Mouse (Mus musculus) urinary bladder, postnatal 14 days (tissue): ENCODE data around the gene 1110032A03Rik.
A peak's percentile ranks its signal among the peaks of the same experiment; 100 is the strongest.

Source experiments
- DNase-seq: peaks from one replicate; pipeline ENCODE4 v3.0.0; 2021; ENCODE audit warnings: low spot score

1110032A03Rik gene

DNA sequence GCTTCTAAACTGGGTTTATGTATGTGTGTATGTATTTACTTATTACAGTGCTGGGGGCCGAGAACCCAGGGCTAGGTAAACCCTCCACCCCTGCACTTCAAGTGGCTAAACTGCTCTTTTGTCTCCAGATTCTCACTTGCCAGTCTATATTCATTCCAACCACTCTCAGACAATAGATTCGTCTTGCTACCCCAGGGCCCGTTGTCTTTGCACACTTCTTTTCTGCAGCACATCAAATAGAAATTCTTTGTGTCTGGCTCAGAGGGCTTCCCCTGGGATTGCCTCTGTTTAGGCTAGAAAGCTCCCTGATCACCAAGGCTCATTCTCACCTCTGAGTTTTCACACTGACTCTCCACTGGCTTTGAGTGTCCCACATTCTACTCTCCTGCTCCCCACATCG lies 42.8 kb downstream of the 1110032A03Rik start:
- DNase-seq, result no peak

- DNase-seq, result no peak
Measured at GRCm38 (mm10) chr9:50729600-50729999, 45.7 kb downstream of the 1110032A03Rik start.

DNA sequence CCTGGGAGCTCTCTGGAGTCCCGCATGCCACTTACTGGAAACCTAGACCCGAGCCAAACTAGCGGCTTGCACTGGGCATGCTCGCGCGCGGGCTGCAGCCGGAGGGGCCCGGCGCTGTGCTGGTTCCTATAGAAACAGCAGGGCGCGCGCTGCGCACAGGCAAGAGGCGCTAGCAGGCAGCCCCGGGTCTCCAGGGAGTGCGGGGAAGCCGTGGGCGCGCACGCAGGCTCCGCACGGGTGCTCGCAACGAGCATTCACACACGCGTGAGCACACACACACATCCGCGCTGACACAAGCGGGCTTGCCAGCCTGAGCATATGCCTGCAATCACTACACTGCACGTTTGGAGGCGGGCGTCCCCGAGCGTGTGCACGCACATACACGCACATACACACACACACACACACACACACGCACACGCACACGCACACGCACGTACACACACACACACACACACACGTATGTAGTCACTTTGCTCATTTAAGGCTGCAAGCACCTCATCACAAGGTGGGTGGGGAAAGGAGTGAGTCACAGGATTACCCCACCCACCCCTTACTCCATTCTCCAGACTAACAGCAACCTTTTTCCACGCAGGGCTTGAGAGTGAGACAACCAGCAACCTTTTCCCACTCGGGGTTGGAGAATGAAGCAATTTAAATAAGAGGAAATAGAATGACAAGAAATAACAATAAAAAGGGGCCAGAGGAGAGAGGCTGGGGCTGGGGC lies 47.2 kb downstream of the 1110032A03Rik start:
- DNase-seq, result peak; percentile 52

- DNase-seq, result no peak
Measured at GRCm38 (mm10) chr9:50727171-50727924, 48.0 kb downstream of the 1110032A03Rik start.

GRCm38 (mm10) chr9:50725921-50726590 lies 49.3 kb downstream of the 1110032A03Rik start:
- DNase-seq, result no peak

- no peak for DNase-seq
Measured at GRCm38 (mm10) chr9:50724661-50725330, 50.5 kb downstream of the 1110032A03Rik start.

- no peak for DNase-seq
Measured at GRCm38 (mm10) chr9:50724147-50724546, 51.2 kb downstream of the 1110032A03Rik start.

DNA sequence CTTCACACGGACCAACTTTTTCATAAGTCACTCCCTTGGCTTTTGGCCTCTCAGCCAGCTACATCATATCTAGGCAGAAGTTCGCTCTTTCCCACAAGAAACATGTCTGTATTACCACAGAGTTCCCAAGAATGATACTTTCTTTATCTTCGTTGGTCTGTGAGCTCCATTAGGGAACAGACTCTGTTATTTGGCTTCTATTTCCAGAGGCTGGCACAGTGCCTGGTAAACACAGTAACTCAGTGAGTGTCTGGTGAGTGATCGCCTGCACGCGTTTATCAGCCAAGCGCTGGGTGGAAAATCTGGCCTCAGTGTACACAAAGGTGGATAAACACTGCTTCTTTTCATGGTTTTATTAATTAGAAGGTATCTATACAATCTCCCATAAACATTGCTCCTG lies 51.9 kb downstream of the 1110032A03Rik start:
- DNase-seq, result peak; percentile 83

DNA sequence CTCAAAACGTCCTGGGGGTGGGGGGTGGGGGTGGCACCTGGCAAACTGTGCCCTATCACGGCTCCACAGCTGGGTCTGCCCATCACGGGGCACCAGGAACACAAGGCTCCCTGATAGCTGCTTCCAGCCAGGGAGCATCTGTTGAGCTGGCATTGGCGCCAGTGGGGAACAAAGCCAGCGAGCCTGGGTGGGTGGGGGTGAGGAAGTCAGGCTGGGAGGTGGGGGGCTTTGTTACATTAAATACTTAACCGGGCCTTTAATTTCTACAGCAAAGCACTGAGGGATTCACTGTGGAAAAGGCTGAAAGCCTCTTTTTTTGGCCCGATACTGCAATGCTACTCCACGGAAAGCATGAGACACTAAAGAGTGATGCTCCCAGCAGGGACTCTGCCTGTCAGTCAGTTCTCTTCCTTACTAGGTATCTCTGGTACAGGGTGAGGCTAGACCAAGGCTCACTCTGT lies 52.8 kb downstream of the 1110032A03Rik start:
- no peak for DNase-seq

GRCm38 (mm10) chr9:50721061-50721460 lies 54.3 kb downstream of the 1110032A03Rik start:
- DNase-seq, result no peak

DNA sequence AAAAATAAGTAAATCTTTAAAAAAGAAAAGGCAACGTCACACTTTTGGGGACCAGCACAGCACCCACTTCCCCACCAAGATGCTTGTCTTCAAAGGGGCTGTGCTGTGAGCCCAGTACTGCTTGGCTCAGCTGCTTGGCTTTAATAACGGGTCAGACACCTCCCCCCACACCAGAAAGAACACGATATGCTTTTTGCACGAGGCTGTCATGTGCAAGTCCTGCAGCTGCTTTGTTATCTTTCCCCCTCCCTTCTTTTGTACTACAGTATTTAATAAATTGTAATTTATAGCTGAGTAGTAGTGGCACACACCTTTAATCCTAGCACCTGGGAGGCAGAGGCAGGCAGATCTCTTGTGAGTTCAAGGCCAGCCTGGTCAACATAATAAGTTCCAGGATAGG lies 56.4 kb downstream of the 1110032A03Rik start:
- no peak for DNase-seq

GRCm38 (mm10) chr9:50714188-50714587 lies 61.1 kb downstream of the 1110032A03Rik start:
- DNase-seq, result no peak
